Mouse (Mus musculus) yolk sac, embryonic 10.5 days (tissue): ENCODE results near the gene Lrrfip1.

Experiments
- DNase-seq: peaks from one replicate; pipeline ENCODE4 v3.0.0-alpha.2; 2017; ENCODE audit warnings: low spot score

The Lrrfip1 gene

DNA sequence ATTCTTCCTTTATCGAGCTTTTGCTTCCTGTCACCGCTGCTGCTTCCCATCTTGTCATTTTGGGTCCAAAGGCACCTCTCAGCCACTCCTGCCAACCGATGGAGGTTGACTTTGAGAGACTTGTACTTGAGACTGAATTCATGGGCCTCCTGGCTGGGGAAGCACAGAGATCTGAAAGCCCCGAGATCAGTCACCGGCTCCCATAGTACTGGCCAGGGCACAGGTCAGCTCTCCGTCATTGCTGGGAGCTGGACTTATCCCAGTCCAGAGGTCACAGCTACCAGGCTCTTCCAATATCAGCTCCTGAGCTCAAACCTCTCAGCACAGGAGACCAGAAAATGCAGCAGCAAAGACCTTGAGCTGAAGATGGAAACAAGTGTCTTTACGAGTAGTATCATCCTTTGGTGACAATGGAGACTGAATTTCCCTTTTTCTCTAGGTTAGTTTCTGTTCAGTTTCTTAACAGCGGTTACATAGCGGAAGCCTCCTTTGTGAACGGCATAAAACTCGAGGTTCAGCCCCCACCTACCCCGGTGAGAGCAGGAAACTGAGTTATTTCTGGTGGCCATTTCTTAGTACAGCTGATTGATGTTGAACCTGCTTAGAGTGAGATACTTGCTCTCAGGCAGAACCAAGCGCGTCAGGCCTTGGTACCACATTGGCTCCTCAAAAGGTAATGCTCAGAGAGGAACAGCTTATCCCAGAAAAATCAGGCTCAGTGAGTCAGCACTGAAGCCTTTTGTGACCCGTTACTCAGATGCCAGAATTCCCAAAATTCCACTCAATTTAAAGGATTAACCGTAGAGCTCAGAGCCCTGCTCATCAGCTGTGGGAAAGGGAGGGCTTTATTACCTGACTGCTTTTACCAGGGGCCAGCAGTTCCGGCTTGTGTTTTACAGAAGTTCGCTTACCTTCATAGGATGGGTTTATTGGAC is 59.0 kb downstream of the Lrrfip1 start:
- DNase-seq, result peak; percentile 78

DNA sequence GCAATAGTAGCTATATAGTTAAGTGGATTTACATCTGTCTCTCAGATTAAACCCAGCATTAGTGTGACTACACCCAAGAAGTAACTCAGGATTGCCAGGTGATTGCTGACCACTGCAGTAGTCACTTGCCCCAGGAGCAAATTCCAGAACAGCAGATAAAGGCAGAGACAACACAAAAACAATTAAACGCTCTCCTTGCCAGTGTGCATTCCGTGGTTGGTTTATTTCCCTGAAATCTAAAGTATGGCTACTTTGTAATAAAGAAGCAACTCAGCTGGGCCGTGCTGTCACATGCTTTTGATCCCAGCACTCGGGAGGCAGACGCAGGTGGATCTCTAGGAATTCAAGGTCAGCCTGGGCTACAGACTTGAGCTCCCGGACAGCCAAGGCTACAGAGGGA is 59.7 kb downstream of the Lrrfip1 start:
- peak; percentile 56 for DNase-seq

DNA sequence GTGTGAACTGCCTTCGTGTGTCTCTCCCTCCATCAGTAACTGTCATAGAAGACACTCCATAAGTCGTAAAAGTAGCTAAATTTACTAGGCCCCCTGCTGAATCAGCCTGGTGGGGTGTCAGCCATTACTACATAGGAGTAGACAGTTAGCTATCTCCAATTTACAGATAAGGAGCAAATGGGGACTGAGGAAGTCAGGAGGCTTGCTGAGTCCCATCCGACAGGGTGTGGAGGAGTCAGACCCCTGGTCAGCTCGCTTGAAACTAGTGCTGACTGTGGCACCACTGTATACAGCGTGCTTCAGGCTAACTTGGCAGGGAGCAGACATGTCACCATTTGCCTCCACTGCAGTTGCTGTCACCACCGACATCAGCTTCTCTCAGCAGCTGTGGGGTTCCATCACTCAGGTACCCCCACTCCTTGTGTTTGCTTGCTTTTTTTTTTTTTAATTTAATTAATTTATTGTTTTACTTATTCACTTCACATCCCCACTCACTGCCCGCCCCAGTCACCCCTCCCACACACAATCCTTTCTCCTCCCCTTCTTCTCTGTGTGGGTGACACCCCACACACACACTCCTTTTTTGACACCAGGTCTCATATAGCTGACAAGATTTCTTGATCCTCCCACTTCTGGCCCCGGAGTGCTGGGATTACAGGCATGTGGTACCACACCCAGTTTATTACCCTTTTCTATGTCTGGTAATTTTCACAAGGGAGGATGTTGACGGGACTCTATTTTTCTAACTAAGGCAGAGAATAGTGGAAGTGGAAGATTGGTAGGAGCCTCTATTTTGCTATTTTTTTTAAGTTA is 61.5 kb downstream of the Lrrfip1 start:
- no peak for DNase-seq

DNA sequence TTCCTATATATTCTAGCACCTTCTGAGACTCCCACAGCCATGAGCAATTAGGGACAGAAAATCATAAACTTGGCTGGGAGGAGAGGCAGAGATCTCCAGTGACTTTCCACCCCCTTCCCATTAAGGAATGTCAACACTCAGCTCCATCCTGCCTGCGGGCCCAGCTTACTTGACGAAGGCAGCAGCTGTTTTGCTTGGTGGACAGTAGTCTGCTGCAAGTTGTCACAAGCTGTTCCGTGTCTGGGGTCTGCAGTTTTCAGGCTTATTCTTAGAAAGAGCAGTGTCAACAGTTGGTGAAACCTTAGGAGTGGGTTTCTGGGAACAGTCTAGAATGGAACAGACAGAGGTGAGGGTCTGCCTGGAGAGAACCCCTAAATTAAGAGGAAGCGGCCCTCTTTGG is 62.6 kb downstream of the Lrrfip1 start:
- DNase-seq, result no peak

DNA sequence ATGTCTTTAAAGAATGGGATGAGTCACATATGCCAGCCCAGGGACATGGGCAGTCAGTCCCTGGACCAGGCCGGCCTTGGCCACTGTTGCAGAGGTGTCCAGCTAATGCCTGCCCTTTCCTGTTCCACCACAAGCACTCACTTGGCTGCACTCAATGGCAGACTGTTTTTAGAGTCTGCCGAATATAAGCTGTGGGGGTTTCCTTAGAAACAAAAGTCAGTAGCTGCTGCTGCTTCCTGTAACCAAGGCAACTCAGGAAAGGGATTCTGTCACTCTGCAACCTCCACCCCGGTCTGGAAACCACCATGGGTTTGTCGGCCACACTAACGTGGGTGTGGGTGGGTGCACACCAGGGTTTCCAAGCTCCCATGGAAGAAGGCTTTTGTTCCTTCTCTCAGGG is 63.8 kb downstream of the Lrrfip1 start:
- no peak for DNase-seq

DNA sequence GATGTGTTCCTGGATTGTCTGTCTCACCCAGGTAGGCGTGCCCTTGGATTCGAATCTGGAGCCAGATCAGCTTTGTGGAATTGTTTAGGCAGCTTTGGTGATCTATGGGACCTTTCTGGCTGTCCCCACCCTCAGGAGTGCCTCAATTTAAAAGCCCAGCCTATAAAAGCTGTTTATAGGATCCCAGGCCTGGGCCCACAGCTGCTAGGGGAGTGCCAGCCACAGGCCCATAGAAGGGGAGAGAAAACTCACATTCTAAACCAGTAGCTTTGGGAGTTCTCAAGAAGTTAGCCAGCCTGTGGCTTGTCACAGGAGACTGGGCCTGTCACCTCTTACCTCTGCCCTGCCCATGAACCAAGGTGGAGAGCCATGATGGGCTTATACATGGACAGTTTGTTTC is 65.5 kb downstream of the Lrrfip1 start:
- no peak for DNase-seq

DNA sequence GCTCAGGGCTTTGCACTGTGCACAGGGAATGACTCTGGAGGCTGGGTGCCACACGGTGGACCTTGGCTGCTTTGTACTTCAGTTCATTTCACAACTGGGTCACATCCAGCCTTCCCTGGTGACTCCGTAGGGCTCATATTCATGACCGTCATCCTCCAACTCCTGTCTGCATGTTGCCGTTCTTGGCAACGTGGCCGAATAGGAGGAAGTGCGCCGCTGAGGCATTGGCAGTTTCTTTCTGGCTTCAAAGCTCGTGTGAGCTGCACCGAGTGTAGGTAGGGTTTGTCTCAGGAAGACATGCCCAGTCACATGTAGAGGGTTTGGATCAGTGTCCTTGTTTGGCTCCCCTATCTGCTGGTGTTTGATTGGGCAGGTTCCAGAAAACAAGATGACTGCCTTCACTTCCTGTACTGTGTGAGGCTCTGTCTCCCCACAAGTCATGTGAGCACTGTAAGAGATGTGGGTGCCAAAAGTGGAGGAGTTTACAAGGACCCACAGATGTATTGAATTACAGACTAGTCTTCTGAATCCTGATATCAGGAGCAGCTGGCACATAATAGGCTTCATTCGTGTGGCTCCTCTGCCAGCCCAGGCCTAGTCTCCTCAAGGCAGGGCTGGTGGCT is 66.5 kb downstream of the Lrrfip1 start:
- DNase-seq, result no peak

DNA sequence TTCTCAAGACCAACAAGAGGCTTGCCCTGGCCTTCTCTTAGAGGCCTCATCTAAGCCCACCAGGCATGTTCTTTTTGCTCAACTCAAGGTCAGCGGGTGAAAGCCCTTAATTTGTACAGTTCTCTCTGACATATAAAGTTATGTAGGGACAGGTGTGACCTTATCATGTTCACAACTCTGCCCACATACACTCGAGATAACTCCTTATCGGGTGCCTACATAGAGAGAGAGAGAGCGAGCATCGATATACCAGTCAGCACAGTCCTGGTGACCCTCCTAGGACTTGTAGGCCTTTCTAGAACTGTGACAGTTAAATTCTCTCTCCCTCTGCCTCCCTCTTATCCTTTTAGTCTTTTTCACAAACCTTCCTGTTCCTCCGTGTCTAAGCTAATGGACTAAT is 67.5 kb downstream of the Lrrfip1 start:
- DNase-seq, result no peak

DNA sequence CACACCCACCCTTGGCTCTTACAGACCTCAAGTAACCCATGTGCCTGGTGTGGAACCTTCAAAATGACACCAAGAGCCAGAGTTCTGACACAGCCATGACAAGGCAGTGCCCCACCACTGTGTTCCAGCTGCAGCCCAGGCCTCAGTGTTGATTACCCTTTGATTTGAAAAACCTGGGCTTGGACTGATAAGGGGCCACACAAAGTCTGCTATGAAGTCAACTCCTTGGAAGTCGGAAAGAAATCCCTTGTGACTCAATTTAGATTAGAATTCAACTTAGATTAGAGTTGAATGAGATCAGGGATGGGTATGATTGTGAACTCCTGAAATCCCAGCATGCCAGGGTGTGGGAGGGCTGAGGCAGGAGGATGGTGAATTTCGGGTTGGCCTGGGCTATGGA is 68.1 kb downstream of the Lrrfip1 start:
- no peak for DNase-seq

DNA sequence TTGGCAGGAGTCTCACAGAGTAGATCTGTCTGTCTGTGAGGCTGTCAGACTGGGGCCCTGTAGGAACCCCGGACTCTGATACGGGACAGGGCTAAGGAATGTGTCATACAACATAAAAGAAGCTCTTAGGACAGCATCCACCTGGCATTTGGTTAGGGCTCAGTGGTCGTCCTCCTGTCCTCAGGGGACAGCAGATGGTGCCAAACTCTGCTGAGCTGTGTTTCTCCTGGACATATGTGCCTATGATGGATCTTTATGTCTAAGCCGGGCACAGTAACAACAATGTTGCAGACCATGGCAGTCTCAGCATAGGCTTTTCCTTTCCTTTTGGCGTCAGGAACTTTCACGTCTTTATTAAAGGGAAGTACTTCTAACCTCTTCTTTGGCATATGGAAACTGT is 69.2 kb downstream of the Lrrfip1 start:
- no peak for DNase-seq

DNA sequence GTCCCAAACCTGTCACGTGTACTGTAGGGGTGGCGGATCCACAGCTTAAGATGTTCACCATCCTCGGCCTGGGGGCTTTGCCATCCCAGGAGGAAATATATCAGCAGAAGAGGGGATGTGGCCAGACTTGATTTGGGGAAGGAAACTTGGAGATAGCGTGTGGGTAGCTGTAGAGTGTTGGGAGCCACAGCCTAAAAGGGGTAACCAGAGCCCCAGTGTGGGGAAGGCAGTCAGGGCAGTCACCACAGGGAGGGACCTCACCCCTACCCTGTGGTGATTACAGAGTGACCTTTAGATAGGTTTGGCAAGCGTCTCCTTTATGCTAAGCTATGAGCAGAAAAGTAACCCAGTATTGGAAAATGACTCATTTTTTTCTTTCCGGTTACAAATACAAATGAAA is 71.0 kb downstream of the Lrrfip1 start:
- no peak for DNase-seq

DNA sequence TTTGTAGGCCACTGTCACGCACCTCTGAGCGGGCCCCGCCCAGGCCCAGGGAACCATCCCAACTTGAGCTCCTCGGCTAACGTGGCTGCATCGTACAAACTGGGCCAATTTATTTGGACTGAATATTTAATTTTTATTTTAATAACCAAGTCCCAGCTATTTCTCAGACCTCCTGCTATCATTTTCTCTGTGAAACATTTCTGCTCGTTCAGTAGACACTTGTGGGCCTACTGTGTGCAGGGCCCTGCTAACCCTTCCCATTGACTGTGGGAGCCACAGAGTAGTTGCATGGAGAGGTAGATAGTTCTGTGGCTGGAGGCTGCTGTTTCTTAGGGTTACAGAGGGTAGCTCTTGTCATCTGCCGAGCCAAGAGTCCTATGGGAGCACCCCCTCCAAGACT is 72.0 kb downstream of the Lrrfip1 start:
- no peak for DNase-seq

DNA sequence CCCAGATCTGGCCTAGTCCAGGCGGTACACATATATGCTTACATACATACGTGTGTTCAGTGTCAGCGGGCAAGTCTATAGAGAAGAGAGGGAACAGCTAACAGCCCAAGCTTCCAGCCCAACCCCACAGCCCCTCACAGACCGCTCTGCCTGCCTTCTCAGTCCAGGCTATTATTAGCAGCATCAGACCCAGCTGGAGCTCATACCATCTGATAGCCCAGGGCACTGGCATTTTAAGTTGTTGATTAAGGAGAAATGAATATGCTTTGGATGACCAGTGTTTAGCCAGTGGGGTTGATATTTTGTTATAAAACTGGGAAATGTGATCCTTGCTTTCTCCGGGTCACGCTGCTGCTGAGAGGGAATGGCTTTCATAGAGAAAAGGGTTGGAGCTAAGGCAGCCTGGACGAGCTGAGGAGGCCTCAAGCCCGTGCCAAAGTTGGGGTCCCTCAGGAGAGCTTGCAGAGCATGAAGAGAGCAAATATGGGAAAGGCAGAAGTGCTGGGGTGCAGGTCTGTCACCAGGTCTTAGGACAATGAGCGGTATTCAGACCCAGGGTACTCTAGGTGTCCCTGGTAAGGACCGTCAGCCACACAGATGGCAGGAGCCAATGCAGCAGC is 73.2 kb downstream of the Lrrfip1 start:
- no peak for DNase-seq

DNA sequence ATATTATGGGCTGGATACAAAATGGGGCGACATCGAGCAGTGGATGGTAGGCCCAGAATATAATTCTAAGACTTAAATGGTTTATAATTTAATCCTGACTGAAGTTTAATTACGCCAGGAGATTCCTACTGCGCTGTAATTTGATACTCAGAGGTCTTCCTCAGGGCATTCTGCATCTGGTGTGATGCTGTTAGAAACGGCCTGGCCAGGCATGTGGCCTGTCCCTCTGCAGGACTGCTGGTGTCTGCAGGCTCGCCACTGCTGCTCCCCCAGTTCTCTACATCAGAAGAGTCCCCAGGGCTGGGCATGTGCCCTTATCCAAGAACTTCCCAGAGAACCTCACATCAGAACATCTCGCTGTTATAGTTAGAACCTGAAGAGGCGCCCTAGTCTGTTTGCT is 78.4 kb downstream of the Lrrfip1 start:
- DNase-seq, result no peak

DNA sequence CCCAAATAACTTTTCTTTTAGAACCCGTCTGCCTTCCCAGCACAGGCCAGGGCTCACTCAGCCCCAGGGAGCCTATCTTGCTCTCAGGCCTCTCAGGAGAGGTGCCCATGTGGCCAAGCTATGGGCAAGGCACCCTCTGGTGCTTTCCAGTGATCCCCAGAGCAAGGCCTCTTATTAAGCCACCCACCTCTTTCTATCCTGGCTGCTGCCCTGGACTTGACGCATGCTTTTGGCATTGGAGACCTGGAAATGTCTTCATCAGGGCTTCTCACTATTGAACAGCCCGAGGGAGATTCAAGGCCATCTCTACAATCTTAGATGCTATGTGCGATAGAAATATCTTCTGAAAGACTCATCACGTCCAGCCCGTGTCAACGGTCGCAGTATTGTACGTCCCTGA is 78.9 kb downstream of the Lrrfip1 start:
- no peak for DNase-seq

DNA sequence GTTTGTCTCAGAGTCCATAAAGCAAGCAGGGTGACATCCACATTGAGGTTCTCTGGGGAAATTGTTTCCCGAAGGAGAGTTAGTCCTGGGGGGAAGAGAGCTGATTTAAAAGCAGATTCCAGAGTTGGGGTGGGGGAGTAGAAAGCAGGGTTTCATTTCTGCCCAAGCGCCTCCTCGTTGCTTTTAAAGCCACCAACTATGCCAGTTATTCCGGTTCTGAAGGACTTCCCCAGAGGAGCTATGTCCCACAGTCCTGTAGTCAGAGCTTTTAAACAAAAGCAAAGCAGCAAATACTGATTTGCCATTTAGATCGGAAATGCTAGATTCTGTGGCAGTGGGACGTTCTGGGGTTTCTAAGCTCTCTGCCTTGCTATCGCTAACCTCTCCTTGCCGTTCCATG is 79.4 kb downstream of the Lrrfip1 start:
- no peak for DNase-seq

DNA sequence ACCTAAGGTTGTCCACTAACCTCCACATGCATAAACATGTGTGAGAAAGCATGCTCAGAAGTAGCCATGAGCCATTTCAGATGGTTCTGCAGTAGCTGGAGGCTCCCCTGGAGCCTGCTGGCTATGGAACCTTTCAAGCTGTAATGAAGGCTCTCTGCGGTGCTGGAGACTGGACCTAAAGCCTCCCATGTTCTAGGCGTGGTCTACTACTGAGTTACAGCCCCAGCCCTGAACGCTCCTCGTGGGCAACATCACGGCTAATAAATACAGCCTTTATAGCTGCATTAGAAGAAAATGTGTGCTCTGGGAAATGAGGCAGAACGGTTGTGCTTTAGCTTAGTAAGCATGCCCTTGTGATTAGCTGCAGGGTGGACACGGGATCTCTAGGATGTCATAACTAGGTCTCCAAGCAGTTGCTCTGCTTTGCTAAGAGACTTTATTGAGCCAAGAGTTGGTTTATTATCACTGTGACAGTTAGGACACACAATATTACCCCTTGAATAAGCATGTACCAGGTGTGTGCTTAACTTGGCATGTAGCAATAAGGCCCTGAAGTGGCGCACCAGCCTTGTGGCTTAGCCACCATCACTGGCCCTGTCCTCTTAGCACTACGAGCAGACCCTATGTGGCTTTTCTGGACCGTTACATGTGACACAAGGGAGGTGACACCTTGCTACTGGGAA is 81.3 kb downstream of the Lrrfip1 start:
- DNase-seq, result no peak

DNA sequence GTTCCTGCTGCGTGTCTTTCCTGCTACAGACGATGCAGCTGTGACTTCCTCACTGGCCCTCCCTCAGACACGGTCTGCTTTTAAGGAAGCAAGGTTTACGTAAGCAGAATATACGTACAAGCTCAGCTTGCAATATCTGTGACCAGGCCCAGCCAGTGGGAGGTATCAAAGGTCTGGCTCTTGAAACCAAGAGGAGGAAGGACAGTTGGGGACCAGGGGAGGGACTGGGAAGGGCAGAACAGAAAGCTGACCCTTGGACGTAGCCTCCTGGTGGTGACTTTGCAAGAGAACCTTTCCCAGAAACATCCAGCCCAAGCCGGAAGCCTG is 81.8 kb downstream of the Lrrfip1 start:
- DNase-seq, result peak; percentile 79

DNA sequence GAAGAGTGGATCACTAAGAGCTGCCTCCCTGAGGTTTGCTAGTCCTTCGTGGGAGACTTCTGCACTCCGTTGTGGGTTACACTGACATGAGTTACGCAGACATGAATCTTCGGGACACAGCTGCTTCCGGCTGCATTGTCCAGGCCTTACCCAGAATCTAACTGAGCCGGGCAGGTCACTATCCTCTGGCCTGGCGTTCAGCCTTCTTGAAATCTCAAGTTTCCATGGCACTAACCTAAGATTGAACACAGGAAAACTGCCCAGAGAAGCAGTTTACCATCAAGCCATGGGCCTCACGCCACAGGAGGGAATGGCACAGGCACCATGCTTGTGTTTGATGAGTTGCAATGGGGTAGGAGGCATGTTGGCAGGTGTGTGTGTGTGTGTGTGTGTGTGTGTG is 85.8 kb downstream of the Lrrfip1 start:
- DNase-seq, result no peak

DNA sequence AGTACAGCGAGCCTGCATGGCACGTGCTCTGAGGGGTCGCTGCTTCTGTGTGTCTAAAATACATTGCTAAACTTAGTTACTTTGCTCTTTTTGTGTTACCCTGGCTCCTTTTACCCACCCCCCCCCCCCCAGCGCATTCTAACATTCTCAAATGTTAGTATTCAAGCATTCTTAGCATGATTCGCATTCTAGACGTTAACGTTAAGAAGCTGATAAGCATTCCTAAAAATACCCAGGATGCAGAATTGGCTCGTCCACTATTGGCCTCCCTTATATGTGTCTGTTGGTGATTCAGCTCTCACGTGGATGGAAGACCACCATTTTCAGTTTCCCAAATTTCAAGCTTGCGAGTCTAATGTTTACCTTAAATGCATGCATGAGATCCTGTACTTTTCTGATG is 86.5 kb downstream of the Lrrfip1 start:
- DNase-seq, result peak; percentile 37

DNA sequence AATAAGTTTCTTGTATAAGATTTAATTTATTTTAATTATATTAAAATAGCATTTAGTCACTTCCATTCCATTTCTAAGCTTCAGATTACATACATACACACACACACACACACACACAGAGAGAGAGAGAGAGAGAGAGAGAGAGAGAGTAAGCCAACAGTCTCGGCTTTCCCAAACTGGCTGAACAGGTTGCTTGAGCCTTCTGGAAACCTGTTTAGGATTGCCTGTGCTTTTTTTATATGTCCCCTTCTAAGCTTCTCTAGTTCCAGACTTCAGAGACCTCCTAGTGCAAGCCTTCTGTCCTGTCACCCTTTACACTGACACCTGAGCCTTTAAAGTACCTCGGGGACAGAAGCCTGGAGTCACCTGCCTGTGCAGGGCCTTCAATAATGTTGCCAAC is 87.1 kb downstream of the Lrrfip1 start:
- DNase-seq, result no peak

DNA sequence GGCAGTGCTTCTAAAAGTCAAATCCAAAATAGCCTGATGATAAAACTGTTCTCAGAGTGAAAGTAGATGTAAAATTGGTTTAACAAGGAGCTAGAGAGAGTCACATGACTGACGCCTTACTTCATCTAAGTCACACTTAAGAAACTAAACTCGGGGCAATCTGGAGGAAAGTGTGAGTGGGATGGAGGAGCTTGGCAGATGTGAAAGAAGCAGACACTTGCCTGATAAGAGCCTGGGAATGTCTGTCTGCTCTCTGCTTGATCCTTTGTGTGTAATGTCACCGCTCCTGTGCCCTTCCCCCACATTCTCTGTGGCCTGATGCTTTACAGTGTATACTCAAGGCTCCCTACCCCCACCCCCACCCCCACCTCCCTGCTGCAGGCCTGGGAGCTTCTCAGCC is 87.8 kb downstream of the Lrrfip1 start:
- DNase-seq, result peak; percentile 64
